Mouse (Mus musculus) layer of hippocampus, postnatal 36 days (tissue): Measurements from ENCODE around the gene Gdf3. TPM values are rescaled to one million over a fixed set of nuclear protein-coding genes. Genes with fewer than 3 reads are reported as not detected.
"Not testable (repeated sequence)": the region's sequence is repeated elsewhere in the genome, so short reads cannot be mapped to it uniquely, and the experiment has no call there.

Experiments
- DNase-seq, 2 experiments: peaks; one replicate each; pipeline ENCODE4 v3.0.0; 2022
- total RNA-seq, 2 experiments: library from RNA; stranded (reverse); gene quantifications; 2 replicates each; pipeline ENCODE4 v1.2.3; 2021

Gdf3 gene
- total RNA-seq, 2 experiments from 2014 or later, result not detected

DNA sequence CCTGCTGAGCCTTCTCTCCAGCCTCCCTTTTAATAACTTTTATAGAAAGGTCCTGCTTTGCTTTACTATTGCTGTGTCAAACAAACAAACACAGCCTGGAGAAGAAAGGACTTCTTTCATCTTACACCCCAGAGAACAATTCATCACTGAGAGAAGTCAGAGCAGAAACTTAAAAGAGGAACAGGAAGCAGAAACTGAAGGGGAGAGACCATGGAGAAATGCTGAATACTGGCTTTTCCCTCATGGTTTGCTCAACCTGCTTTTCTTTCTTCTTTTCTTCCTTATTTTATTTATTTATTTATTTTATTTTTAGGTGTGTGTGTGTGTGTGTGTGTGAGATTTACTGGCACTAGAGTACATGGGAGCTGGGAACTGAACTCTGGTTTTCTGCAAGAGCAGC, 5.6 kb downstream of the Gdf3 start:
- no peak for DNase-seq

GRCm38 (mm10) chr6:122602992-122603322, 6.9 kb downstream of the Gdf3 start:
- DNase-seq, result no peak

- peak; percentile 12 for DNase-seq
Measured at GRCm38 (mm10) chr6:122602242-122602991, 7.5 kb downstream of the Gdf3 start, which contains the start of gene Apobec1. Gene Apobec1, minus strand, starts transcription at chr6:122602444.

- no peak for DNase-seq
Measured at GRCm38 (mm10) chr6:122601615-122602014, 8.3 kb downstream of the Gdf3 start.

DNA sequence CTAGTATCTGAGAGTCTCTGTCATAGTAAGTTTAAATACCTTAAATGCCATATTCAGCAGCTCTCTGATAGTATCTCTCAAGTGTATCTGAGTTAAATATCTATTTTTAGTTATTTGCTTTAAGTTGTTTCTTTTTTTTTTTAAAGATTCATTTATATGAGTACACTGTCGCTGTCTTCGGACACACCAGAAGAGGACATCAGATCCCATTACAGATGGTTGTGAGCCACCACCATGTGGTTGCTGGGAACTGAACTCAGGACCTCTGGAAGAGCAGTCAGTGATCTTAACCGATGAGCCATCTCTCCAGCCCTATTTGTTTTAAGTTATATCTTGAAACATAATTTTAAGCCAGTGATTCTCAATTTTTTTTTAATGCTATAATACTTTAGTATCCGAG, 8.9 kb downstream of the Gdf3 start:
- no peak for DNase-seq

DNA sequence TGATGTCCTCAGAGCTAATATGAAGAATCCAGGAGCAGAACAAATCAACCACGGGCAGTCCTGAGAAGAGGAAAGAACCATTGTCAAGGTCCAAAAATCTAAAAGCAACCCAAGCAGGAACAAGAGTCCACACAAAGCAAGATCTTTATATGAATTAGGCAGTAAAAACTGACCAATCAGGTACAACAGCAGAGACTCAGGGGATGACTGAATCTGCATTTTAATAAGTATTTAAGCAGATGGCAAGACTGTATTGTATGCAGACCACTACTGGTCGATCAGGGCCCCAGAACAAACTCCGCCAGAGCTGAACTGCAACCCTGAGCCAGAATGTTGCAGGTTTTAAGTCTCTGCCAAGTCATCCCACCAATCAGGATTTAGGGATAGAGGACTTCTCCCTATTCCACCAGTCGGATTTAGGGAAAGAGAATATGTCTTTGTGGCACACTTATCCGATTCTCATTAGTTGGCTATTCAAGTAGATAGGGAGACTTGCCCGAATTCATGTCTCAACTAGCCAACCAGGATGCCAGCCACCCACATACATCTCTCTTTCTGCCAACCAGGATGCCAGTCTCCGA, 9.7 kb downstream of the Gdf3 start:
- no peak for DNase-seq

GRCm38 (mm10) chr6:122599054-122599737, 10.7 kb downstream of the Gdf3 start:
- no peak for DNase-seq

GRCm38 (mm10) chr6:122598436-122598835, 11.5 kb downstream of the Gdf3 start:
- no peak for DNase-seq

DNA sequence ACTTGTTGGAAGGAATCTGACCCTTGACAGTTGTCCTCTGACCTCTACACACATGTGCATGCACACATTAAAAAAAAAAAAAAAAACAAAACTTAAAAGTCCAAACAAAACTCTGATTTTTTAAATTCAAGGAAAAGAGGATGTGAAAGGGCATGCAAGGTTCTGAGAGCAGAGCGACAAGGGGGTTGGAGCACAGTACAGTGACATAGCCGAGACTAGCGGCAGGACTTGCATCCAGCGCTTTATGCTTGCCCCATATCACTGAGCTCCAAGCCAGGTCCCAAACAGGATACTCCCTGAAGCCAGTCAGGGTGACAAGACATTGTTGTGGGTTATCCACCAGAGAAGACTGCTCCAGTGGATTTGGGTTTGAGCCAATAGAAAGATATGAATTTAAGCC, 11.9 kb downstream of the Gdf3 start:
- no peak for DNase-seq

DNA sequence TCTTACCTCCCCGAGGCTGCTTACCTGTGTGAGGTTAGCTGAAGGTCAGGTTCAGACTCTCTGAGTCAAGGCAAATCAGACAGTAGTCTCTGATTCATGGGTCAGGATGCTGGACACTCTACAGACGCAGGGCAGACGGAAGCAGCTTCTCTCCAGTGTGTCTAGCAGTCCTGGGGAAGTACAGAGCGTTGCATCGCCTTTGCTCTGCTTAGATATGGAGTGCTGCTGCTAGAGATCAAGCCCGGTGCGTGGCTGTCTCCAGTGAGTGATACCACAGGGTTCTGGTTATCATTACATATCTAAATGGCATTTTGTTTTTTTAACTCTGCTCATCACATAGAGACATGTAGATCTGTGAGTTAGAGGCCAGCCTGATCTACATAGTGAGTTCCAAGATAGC, 13.3 kb downstream of the Gdf3 start:
- no peak for DNase-seq

GRCm38 (mm10) chr6:122595637-122596036, 14.2 kb downstream of the Gdf3 start:
- peak in 1 of 2 experiments; percentile 9 for DNase-seq

DNA sequence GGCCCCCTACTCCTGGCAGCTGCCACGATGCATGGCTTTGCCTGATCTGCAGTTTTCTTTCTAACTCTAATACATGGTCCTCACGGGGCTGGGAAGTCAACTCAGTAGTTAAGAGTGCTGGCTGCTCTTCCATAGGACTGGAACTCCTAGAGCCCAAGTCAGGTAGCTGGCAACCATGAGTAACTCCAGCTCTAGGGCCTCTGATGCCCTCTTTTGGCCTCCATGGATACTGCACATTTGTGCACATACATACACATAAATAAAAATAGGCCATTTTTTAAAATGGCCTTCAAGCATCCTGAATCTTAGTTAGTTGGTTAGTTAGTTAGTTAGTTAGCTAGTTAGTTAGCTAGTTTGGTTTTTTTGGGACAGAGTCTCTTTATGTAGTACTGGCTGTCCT, 17.0 kb downstream of the Gdf3 start:
- DNase-seq, result no peak

GRCm38 (mm10) chr6:122591027-122591758, 18.7 kb downstream of the Gdf3 start:
- DNase-seq, result no peak

DNA sequence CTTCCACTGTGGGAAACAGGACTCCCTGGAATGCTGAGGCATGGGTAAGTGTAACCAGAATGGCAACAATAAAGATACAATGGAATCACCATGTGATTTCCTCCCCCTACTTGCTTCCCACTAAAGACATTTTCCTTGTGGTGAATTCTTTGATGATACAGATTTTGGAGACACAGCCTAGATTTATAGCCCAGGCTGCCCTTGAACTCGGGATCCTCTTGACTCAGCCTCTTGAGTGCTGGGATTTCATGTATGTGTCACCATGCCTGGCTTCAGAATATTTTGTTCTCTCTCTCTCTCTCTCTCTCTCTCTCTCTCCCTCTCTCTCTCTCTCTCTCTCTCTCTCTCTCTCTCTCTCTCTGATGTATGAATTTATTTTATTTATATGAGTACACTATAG, 30.8 kb downstream of the Gdf3 start:
- no peak for DNase-seq

DNA sequence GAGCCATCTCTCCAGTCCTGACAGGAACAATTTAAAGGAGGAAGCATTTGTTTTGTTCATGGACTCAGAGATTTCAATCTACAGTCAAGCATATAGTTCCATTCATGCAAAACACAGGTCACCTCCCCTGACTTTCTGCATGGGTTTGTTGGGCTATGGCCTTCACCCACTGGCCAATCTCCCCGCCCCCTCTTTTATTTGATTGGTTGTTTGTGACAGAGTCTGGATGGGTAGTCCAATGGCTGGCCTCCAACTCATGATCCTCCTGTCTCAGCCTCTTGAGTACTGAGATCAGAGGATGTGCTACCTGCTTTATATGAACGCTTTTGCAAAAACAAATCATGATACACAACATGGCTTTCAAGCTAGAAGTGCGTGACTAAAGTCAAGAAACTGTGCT, 32.9 kb downstream of the Gdf3 start:
- DNase-seq, result no peak

DNA sequence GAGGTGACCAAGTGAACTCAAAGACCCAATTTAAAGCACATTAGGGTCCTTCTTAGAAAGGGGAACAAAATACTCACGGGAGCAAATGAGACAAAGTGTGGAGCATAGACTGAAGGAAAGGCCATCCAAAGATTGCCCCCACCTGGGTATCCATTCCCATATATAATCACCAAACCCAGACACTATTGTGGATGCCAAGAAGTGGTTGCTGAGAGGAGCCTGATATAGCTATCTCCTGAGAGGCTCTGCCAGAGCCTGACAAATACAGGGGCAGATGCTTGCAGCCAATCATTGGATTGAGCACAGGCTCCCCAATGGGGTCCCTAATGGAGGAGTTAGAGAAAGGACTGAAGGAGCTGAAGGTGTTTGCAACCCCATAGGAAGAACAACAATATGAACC, 34.9 kb downstream of the Gdf3 start:
- not testable (repeated sequence) for DNase-seq

DNA sequence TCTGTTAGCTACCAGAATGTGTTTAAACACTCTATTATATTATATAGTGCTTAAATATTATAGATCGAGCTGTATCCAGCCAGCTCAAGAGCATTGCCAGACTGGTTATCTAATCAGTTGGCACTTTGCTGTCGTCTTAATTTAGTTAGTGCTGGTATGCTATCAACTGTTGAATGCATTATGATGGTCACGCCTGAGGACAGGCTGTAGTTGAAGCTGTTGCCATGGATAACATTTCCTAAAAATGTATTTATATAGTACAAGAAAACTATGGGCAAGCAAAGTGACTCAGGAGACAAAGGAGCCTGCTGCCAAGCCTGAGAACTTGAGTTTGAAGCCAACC, 38.3 kb downstream of the Gdf3 start:
- no peak for DNase-seq

GRCm38 (mm10) chr6:122570695-122571616, 38.9 kb downstream of the Gdf3 start:
- DNase-seq, result no peak

DNA sequence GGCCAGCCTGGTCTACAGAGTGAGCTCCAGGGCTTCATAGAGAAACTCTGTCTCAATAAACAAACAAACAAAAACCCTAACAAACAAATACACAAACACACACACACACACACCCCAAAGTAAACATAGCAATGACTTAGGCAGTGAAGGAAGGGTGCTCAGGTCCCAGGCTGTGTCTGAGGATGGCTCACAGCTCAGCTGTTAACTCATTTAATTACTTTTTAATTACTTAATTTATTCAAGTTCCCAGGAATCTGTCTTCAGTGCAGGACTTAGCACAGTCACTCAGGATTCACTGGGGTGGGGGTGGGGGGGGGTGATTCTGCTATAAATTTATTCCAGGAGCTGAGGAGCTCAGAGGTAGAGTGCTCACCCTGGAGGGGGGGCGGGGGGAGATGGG, 40.1 kb downstream of the Gdf3 start:
- no peak for DNase-seq

- no peak for DNase-seq
Measured at GRCm38 (mm10) chr6:122569113-122569512, 40.8 kb downstream of the Gdf3 start.

GRCm38 (mm10) chr6:122565070-122565784, 44.7 kb downstream of the Gdf3 start:
- DNase-seq, result no peak
